Mouse (Mus musculus) C2C12 (cell line): ENCODE measurements around the gene A930002H24Rik. TPM values are rescaled to one million over a fixed set of nuclear protein-coding genes. Genes with fewer than 3 reads are reported as not detected.
"Not testable (repeated sequence)": the region's sequence is repeated elsewhere in the genome, so short reads cannot be mapped to it uniquely, and the experiment has no call there.

Experiments
- H3K27me3 ChIP-seq: one replicate; pipeline ENCODE4 v1.6.1; 2011; ENCODE audit not compliant: control insufficient read depth, insufficient read depth, insufficient read length
- H3K36me3 ChIP-seq: one replicate; pipeline ENCODE4 v1.6.1; 2011; ENCODE audit not compliant: control insufficient read depth, insufficient read depth
- H3K4me3 ChIP-seq: one replicate; pipeline ENCODE4 v1.5.1; 2011; ENCODE audit warnings: mild to moderate bottlenecking, control low read depth; ENCODE audit not compliant: poor library complexity, insufficient read depth, severe bottlenecking
- H3K79me2 ChIP-seq: one replicate; pipeline ENCODE4 v1.6.1; 2011; ENCODE audit not compliant: control insufficient read depth, insufficient read depth
- H3K79me3 ChIP-seq: one replicate; pipeline ENCODE4 v1.6.1; 2011; ENCODE audit warnings: low read depth, control low read depth
- H3ac ChIP-seq: one replicate; pipeline ENCODE3; 2011; ENCODE audit warnings: low read depth; ENCODE audit not compliant: control insufficient read depth, insufficient read length
- CEBPB ChIP-seq: IDR thresholded peaks from one replicate; pipeline ENCODE4 v1.6.1; 2011; ENCODE audit warnings: low read depth, mild to moderate bottlenecking, control low read depth, moderate library complexity
- CTCF ChIP-seq: IDR thresholded peaks from one replicate; pipeline ENCODE4 v1.5.1; 2011; ENCODE audit not compliant: control insufficient read depth, insufficient read depth, insufficient read length
- FOSL1 ChIP-seq: IDR thresholded peaks from one replicate; pipeline ENCODE4 v1.8.0; 2011; ENCODE audit warnings: mild to moderate bottlenecking, low read length; ENCODE audit not compliant: poor library complexity, insufficient read depth, severe bottlenecking
- MAX ChIP-seq: IDR thresholded peaks from one replicate; pipeline ENCODE4 v1.6.1; 2011; ENCODE audit warnings: mild to moderate bottlenecking, control low read depth
- MYOD1 ChIP-seq: IDR thresholded peaks from one replicate; pipeline ENCODE4 v1.6.1; 2011; ENCODE audit warnings: low read depth; ENCODE audit not compliant: control insufficient read depth, insufficient read length
- MYOG ChIP-seq: IDR thresholded peaks from one replicate; pipeline ENCODE4 v1.6.1; 2011; ENCODE audit not compliant: control insufficient read depth, insufficient read length; ENCODE audit errors: extremely low read depth
- USF1 ChIP-seq: IDR thresholded peaks from one replicate; pipeline ENCODE4 v1.6.1; 2011; ENCODE audit warnings: low read depth, mild to moderate bottlenecking, control low read depth, moderate library complexity
- polyA plus RNA-seq: library from polyadenylated mRNA; unstranded; fragments of >200 nt; fragmentation: generic; extraction: Trizol; gene quantifications from one replicate; pipeline ENCODE4 v1.2.1, GENCODE M21; 2012; ENCODE audit warnings: missing spikeins

The A930002H24Rik gene
- polyA plus RNA-seq, 1 experiment = 0.77 TPM

DNA sequence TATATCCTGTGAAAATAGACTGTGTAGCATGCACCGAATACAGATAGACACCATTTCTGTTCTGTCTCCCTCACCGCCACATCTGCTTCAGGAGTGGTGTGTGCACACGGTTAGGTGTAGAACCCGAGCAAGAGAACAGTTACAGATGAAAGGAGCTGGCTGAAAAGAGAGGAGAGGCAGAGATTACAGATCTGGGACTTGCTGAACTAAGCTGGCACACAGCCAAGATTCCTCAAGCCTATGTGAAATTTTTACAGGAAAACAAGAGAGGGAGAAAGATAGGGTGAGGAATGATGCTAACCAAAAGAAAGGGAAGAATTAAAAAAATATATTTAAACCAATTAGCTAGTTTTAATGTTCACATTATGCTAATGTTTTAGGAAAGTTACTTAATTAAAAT lies 2.6 kb downstream of the A930002H24Rik start:
- no peak for TF ChIP-seq CTCF
- TF ChIP-seq FOSL1 = no peak
- Histone ChIP-seq H3K36me3 (no peaks in the 10 kb centered on the region), H3K79me2 (peaks cover 10% of the 10 kb centered on the region), H3K79me3 (no peaks in the 10 kb centered on the region), H3K4me3 (no peak overlapping the region), H3K27me3 (no peaks in the 10 kb centered on the region), H3ac (no peak overlapping the region)

DNA sequence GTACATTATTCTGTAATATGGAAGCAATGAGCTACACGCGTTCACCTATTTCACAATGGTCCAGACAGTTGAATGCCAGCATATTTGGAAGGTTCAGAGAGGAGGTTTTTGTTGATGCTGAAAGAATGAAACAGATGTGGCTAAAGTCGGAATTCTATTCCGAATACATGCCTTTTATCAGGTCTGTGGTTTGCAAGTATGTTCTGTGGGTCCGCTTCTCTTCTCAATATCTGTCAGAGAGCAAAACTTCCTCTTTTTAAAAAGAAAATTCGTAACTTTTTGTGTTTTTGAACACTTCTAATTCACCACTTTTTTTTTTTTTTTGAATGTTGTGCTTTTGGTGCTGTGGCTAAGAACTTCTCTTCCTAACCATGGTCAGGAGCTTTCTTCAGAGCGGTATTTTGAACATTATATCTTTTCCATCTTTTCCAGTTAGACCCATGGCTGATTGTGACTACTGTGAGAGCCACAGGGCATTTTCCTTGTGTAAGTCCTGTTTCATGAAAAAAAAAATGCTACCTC lies 6.5 kb downstream of the A930002H24Rik start:
- H3K79me2 ChIP-seq = no peaks in the 10 kb centered on the region
- H3K4me3 ChIP-seq = no peak overlapping the region
- H3K36me3 ChIP-seq = no peaks in the 10 kb centered on the region
- no peaks in the 10 kb centered on the region for H3K27me3 ChIP-seq
- TF ChIP-seq MAX (no peak), CEBPB (no peak), MYOG (no peak), MYOD1 (no peak), USF1 (no peak), FOSL1 (no peak), CTCF (no peak)
- H3K79me3 ChIP-seq = no peaks in the 10 kb centered on the region
- no peak overlapping the region for H3ac ChIP-seq

DNA sequence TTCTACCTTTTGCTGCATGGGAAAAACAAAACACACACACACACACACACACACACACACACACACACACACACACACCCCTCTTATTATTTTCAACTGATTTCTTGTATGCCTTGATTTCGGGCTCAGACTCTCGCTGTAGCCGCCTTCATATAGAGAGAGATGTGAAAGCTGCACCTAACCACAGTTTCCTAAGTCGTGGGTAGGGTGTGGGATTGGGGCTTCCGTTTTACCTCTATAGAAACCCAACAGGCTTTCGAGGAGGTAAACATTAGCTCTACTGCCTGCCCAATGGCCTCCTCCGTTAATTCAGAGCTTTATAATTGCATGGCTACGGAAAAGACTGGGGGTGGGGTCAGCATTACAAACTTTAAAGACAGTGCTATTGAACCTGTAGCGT lies 13.6 kb downstream of the A930002H24Rik start:
- Histone ChIP-seq H3K4me3 (no peak overlapping the region), H3K36me3 (no peaks in the 10 kb centered on the region), H3K27me3 (no peaks in the 10 kb centered on the region), H3K79me3 (no peaks in the 10 kb centered on the region), H3K79me2 (no peaks in the 10 kb centered on the region), H3ac (no peak overlapping the region)
- TF ChIP-seq MAX (no peak), FOSL1 (no peak), CEBPB (no peak), USF1 (no peak), CTCF (no peak), MYOG (no peak), MYOD1 (no peak)

DNA sequence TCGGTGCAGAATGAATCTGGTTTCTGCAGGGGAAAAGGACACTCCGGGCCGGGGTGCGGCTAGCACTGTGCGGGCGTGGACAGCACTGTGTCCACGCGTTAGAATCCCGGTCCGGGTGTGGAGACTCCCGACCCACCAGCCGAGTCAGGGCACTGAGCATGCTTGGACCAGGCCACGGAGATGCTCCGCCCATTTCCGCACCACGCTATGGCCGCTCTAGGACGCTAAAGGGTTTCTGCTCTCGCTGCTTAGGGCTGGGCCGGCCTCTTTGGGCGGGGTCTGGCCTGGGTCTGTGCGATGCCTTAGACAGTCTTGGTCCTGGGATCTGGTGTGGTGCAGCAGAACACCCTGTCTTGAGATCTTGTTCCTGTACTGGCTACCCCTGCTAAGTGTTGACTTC lies 14.0 kb downstream of the A930002H24Rik start:
- no peak overlapping the region for H3K4me3 ChIP-seq
- no peaks in the 10 kb centered on the region for H3K79me2 ChIP-seq
- H3K27me3 ChIP-seq = no peaks in the 10 kb centered on the region
- TF ChIP-seq MYOG = no peak
- TF ChIP-seq MYOD1 = no peak
- no peak for TF ChIP-seq FOSL1
- no peak for TF ChIP-seq CEBPB
- no peak for TF ChIP-seq CTCF
- TF ChIP-seq USF1 = no peak
- no peak for TF ChIP-seq MAX
- H3K36me3 ChIP-seq = no peaks in the 10 kb centered on the region
- H3ac ChIP-seq = peak overlapping the region; percentile 66
- no peaks in the 10 kb centered on the region for H3K79me3 ChIP-seq

- H3ac ChIP-seq = peak overlapping the region; percentile 66
- H3K4me3 ChIP-seq = no peak overlapping the region
- H3K27me3 ChIP-seq = no peaks in the 10 kb centered on the region
- H3K79me2 ChIP-seq = no peaks in the 10 kb centered on the region
- no peaks in the 10 kb centered on the region for H3K79me3 ChIP-seq
- TF ChIP-seq MYOD1 (no peak), USF1 (no peak), MAX (no peak), CTCF (no peak), FOSL1 (no peak), MYOG (no peak), CEBPB (no peak)
- no peaks in the 10 kb centered on the region for H3K36me3 ChIP-seq
Measured at GRCm38 (mm10) chr17:63849151-63849550, 14.4 kb downstream of the A930002H24Rik start.

GRCm38 (mm10) chr17:63845766-63846165 lies 17.8 kb downstream of the A930002H24Rik start:
- H3K79me2 ChIP-seq, H3K4me3 ChIP-seq, H3ac ChIP-seq, H3K79me3 ChIP-seq, H3K27me3 ChIP-seq, H3K36me3 ChIP-seq: not testable (repeated sequence)
